Mouse (Mus musculus) forebrain, embryonic 12.5 days (tissue): ENCODE measurements around the gene Mageb18. TPM values are rescaled to one million over a fixed set of nuclear protein-coding genes. Genes with fewer than 3 reads are reported as not detected.

ENCODE experiments used
- ATAC-seq: fragments of 200-750 bp; cut with Nextera tagmentation; 2 replicates; pipeline ENCODE4 v1.8.0; 2017; ENCODE audit warnings: moderate TSS enrichment; ENCODE audit not compliant: low FRiP score
- H3K27ac ChIP-seq: fragments of 300-500 bp; sonication (generic); 2 replicates; pipeline ENCODE4 v1.5.1; 2016; ENCODE audit warnings: mild to moderate bottlenecking
- H3K27me3 ChIP-seq: fragments of 300-500 bp; sonication (generic); 2 replicates; pipeline ENCODE4 v1.6.1; 2016; ENCODE audit warnings: mild to moderate bottlenecking
- H3K36me3 ChIP-seq: fragments of 300-500 bp; sonication (generic); replicated peaks from 2 replicates; pipeline ENCODE4 v1.6.1; 2016; ENCODE audit warnings: mild to moderate bottlenecking
- H3K4me1 ChIP-seq: fragments of 300-500 bp; sonication (generic); 2 replicates; pipeline ENCODE4 v1.6.1; 2016
- H3K4me2 ChIP-seq: fragments of 300-500 bp; sonication (generic); 2 replicates; pipeline ENCODE4 v1.6.1; 2016; ENCODE audit warnings: mild to moderate bottlenecking, moderate library complexity
- H3K4me3 ChIP-seq: fragments of 300-500 bp; sonication (generic); replicated peaks from 2 replicates; pipeline ENCODE4 v1.5.1; 2016; ENCODE audit warnings: mild to moderate bottlenecking
- H3K9ac ChIP-seq: fragments of 300-500 bp; sonication (generic); 2 replicates; pipeline ENCODE4 v1.6.1; 2016; ENCODE audit warnings: mild to moderate bottlenecking
- H3K9me3 ChIP-seq: fragments of 300-500 bp; sonication (generic); 2 replicates; pipeline ENCODE4 v1.6.1; 2016
- WGBS: fragments of 180-500 bp; shearing (Covaris S2); methylation state at CpG from one replicate; pipeline ENCODE4 v1.1.7; 2016; 5-methylcytosine and 5-hydroxymethylcytosine counted together
- polyA plus RNA-seq: library from polyadenylated mRNA; unstranded; fragments of >200 nt; fragmentation: Nextera tagmentation; extraction: Ambion mirVana; gene quantifications from 2 replicates; pipeline ENCODE4 v1.2.1, GENCODE M21; 2016

The Mageb18 gene
- polyA plus RNA-seq, 1 experiment from 2014 or later, result not detected

- Histone ChIP-seq H3K9me3 (no peaks in the 10 kb centered on the region), H3K9ac (no peak overlapping the region), H3K36me3 (no peaks in the 10 kb centered on the region), H3K4me1 (no peaks in the 10 kb centered on the region), H3K4me3 (no peak overlapping the region), H3K27me3 (no peaks in the 10 kb centered on the region), H3K27ac (no peak overlapping the region), H3K4me2 (no peak overlapping the region)
- 17% methylated on average over 1 of the region's 1 CpGs for WGBS
- ATAC-seq, result no peak
These were observed 275.8 kb downstream of the Mageb18 start for GRCm38 (mm10) chrX:92323599-92323998.

- Histone ChIP-seq H3K4me2 (no peak overlapping the region), H3K9ac (no peak overlapping the region), H3K4me3 (no peak overlapping the region), H3K9me3 (no peaks in the 10 kb centered on the region), H3K27ac (no peak overlapping the region), H3K27me3 (no peaks in the 10 kb centered on the region), H3K4me1 (no peaks in the 10 kb centered on the region), H3K36me3 (no peaks in the 10 kb centered on the region)
- ATAC-seq, result no peak
These were observed 318.8 kb downstream of the Mageb18 start for GRCm38 (mm10) chrX:92280619-92281018.

Other genes starting within 250 kb of the Mageb18 start
- not detected in 2 replicates for gene Gm5941, start 109.6 kb downstream of the Mageb18 start, polyA plus RNA-seq